Mouse (Mus musculus) natural killer cell, adult 2 months (primary cell): ENCODE data around the gene D930048N14Rik.
A peak's percentile ranks its signal among the peaks of the same experiment; 100 is the strongest.

Source experiments
- DNase-seq, 2 experiments: peaks; one replicate each; pipeline ENCODE4 v3.0.0; 2022; ENCODE audit warnings: low spot score in 2 of 2

Gene D930048N14Rik

DNA sequence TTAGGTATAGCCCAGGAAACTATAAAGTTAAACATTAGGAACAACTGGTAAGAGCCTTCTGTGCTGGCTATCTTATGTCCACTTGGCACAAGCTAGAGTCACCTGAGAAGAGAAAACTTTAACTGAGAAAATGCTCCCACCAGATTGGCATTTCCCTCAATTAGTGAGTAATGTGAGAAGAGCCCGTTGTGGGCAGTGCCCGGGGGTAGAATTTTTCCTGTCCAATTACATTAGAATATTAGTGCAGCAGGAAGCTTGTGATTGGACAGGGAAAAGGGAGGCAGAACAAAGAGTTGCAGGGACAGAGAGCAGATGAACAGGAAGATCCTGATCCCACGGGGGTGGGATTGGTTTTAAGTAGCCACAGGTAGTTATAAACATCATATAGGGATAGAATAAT is 52.1 kb downstream of the D930048N14Rik start:
- DNase-seq = no peak

DNA sequence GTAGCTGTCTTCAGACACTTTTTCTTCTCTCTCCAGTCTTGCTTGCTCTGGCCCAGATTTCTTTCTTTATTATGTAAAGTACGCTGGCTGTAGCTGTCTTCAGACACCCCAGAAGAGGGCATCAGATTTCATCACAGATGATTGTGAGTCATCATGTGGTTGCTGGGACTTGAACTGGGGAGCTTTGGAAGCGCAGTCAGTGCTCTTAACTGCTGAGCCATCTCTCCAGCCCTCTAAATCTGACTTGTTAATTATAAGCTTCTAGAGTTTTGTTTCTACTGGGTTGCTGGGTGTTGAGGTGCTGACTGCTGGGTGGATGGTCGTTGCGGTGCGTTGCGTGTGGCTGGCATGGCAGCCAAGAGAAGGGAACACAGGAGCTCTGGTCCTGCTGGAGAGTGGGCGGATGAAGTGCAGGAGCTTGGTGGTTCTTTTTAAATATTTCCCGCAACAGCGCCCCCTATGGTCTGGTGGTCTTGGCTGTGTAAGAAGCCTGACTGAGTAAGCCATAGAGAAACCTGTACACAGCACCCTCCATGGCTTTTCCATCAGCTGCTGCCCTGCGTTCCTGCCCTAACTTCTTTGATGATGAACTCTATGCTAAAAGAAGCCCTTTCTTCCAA is 52.7 kb downstream of the D930048N14Rik start:
- peak; percentile 27 to 56 for DNase-seq

DNA sequence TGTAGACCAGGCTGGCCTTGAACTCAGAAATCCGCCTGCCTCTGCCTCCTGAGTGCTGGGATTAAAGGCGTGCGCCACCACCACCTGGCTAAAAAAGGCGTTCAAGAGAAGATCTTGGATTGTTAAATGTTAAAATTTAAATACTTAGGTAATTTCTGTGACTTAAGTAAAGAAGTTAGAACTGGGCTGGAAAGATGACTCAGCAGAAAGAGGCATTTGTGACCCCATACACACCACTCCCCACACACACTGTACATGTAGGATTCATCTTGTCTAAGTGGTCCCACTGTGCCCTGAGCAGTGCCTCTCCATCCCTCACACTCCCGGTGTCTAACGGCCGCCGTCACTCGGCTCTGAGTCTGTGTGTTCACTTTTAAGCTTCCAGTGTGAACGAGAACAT is 55.7 kb downstream of the D930048N14Rik start:
- no peak for DNase-seq

DNA sequence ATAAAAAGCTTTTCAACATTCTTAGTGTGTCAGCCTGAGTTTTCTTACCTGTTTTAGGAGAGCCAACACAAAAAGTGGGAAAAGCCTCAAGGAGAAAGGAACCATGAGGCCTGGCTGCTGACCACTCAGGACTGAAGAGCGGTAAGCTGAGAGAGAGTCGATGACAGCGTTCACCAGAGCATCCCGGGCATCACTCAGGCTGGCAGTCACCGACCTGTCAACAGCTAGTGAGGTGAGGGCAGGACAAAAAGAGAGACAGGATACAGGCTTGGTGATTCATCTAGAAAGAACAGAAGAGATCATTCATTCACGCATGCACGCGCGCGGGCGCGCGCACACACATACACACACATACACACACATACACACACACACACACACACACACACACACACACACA is 56.3 kb downstream of the D930048N14Rik start:
- DNase-seq = no peak
